Comparison of ENCODE assay signal across 26 mouse cellular contexts in genomic region chr4:123086381-123086780, GRCm38 (mm10). TPM values are rescaled to one million over a fixed set of nuclear protein-coding genes. Genes with fewer than 3 reads are reported as not detected.
A peak's percentile ranks its signal among the peaks of the same experiment; 100 is the strongest.
DNase-seq lines count a peak whose midpoint lies in the region; ATAC-seq and TF ChIP-seq lines count a peak whose summit lies in the region.
"Had no signal": no experiment of that assay in that cellular context is flagged by ENCODE, and none has a peak within 500 bp of the region (broad histone marks: within the 10 kb centered on the region; RNA-seq: fewer than 3 reads in every experiment).

No protein-coding gene starts in this region.

- H3K79me2 ChIP-seq in heart, adult 2 months (replicated peaks; ENCODE audit: control insufficient read depth, insufficient read depth, low read length) = no peaks in the 10 kb centered on the region

- no peak overlapping the region for H3K4me2 ChIP-seq in lung, embryonic 14.5 days
- H3K4me2 ChIP-seq: forebrain, embryonic 12.5 days; kidney, embryonic 15.5 days; midbrain, embryonic 15.5 days had no signal

- no peaks in the 10 kb centered on the region for H3K9me3 ChIP-seq in lung, embryonic 14.5 days (ENCODE audit: low read depth, low read length)
- H3K9me3 ChIP-seq: embryonic facial prominence, embryonic 10.5 days; forebrain, embryonic 12.5 days; kidney, embryonic 15.5 days; midbrain, embryonic 15.5 days had no signal

- no peaks in the 10 kb centered on the region for H3K27me3 ChIP-seq in heart, adult 2 months (ENCODE audit: control insufficient read depth, insufficient read depth, low read length)
- no peaks in the 10 kb centered on the region for H3K27me3 ChIP-seq in lung, embryonic 14.5 days (ENCODE audit: insufficient read depth, low read length)
- no peaks in the 10 kb centered on the region for H3K27me3 ChIP-seq in Patski
- H3K27me3 ChIP-seq: forebrain, embryonic 12.5 days; kidney, embryonic 15.5 days; midbrain, embryonic 15.5 days had no signal

- DNase-seq in heart, adult 2 months = no peak
- no peak for DNase-seq in heart, postnatal 4 days
- DNase-seq in lung, embryonic 14.5 days = no peak
- no peak for DNase-seq in lung, adult 18-20 months
- DNase-seq in Patski (ENCODE audit: low read depth, low spot score) = no peak
- DNase-seq in frontal cortex, postnatal 25 days (ENCODE audit: low spot score in 2 of 2) = no peak
- no peak for DNase-seq in right cerebral cortex, postnatal 10 days (ENCODE audit: low spot score in 2 of 2)
- DNase-seq: adrenal gland, postnatal 10 days; cerebellum, adult 9-10 months; gastrocnemius, postnatal 25 days; layer of hippocampus, postnatal 36 days; liver; lung, adult 2 months; lung, postnatal 36 days; right cerebral cortex, postnatal 4 days had no signal

- no peak overlapping the region for H3K9ac ChIP-seq in heart, adult 2 months (ENCODE audit: low read depth, low read length)
- no peak overlapping the region for H3K9ac ChIP-seq in lung, embryonic 14.5 days
- H3K9ac ChIP-seq: forebrain, embryonic 12.5 days; kidney, embryonic 15.5 days; midbrain, embryonic 15.5 days had no signal

- 90% methylated on average over 4 of the region's 4 CpGs for WGBS in heart, adult 2 months
- 81% methylated on average over 4 of the region's 4 CpGs for WGBS in lung, embryonic 14.5 days

- intact Hi-C loops in heart, adult 2 months (cut with DNase I) = no loop called here

- no peak for TF ChIP-seq EP300 in heart, adult 2 months (IDR thresholded peaks at IDR 0.05; ENCODE audit: insufficient read depth, low read depth, low read length)

- H3K4me3 ChIP-seq in heart, adult 2 months = no peak overlapping the region
- H3K4me3 ChIP-seq in lung, embryonic 14.5 days (ENCODE audit: low read depth, low read length) = no peak overlapping the region
- H3K4me3 ChIP-seq: embryonic facial prominence, embryonic 10.5 days; forebrain, embryonic 12.5 days; kidney, embryonic 15.5 days; midbrain, embryonic 15.5 days; myocyte had no signal

- peak; percentile 29 for TF ChIP-seq CTCF in heart, adult 2 months (IDR thresholded peaks at IDR 0.05)
- peak; percentile 21; the same call in 1 of the 2 replicates for TF ChIP-seq CTCF in lung, embryonic 14.5 days (IDR thresholded peaks at IDR 0.05; ENCODE audit: low read depth)
- peak; percentile 17 for TF ChIP-seq CTCF in Patski (IDR thresholded peaks at IDR 0.05)

- CTCF ChIA-PET in Patski (lab: Charles Lee) = no interaction called here

- no peaks in the 10 kb centered on the region for H3K4me1 ChIP-seq in heart, adult 2 months (ENCODE audit: control insufficient read depth, insufficient read depth, low read length)
- H3K4me1 ChIP-seq in lung, embryonic 14.5 days (ENCODE audit: insufficient read depth) = no peaks in the 10 kb centered on the region
- H3K4me1 ChIP-seq: kidney, embryonic 15.5 days; midbrain, embryonic 15.5 days had no signal

- no peak overlapping the region for H3K27ac ChIP-seq in heart, adult 2 months
- no peak overlapping the region for H3K27ac ChIP-seq in lung, embryonic 14.5 days (ENCODE audit: low read depth)
- H3K27ac ChIP-seq: embryonic facial prominence, embryonic 10.5 days; forebrain, embryonic 12.5 days; kidney, embryonic 15.5 days; midbrain, embryonic 15.5 days had no signal

- no peak for TF ChIP-seq POLR2A in heart, adult 2 months (IDR thresholded peaks at IDR 0.05; ENCODE audit: insufficient read depth, low read depth, low read length)

- H3K36me3 ChIP-seq in heart, adult 2 months (ENCODE audit: control insufficient read depth, insufficient read depth, low read length) = no peaks in the 10 kb centered on the region
- no peaks in the 10 kb centered on the region for H3K36me3 ChIP-seq in lung, embryonic 14.5 days (ENCODE audit: insufficient read depth)
- H3K36me3 ChIP-seq: embryonic facial prominence, embryonic 10.5 days; forebrain, embryonic 12.5 days; kidney, embryonic 15.5 days; midbrain, embryonic 15.5 days had no signal

- ATAC-seq in lung, embryonic 14.5 days (ENCODE audit: insufficient read depth) = no peak
- no peak for ATAC-seq in Patski
- ATAC-seq: activated CD4-positive, CD25-positive, alpha-beta regulatory T cell, adult 4 months; midbrain, embryonic 15.5 days had no signal

- POLR2A ChIA-PET in Patski (lab: Charles Lee) = no interaction called here

- in situ Hi-C loops in Patski (cut with MboI; ENCODE audit: low pct_unique_long_range_greater_than_20kb) = loop anchor here (5.0 to 25.0 kb wide), 2 partner anchors 174 to 1849 kb away; no protein-coding TSS in a partner anchor

RNA-seq across cellular contexts. Expression of gene Bmp8b, which starts 18.6 kb away (rescaled TPM):
- not detected for total RNA-seq in heart, adult 2 months (2021)
- polyA plus RNA-seq in heart, adult 2 months (2012; rRNA removed) = not detected in 2 replicates
- not detected for total RNA-seq in heart, postnatal 4 days (2021)
- 0.70 and 0.79 TPM in 2 replicates for polyA plus RNA-seq in lung, embryonic 14.5 days (2014; fragmentation: Nextera tagmentation; extraction: Ambion mirVana)
- polyA plus RNA-seq in Patski (2021) = 0.06 TPM
- total RNA-seq: adrenal gland, postnatal 10 days; common myeloid progenitor, adult 5-6 weeks; gastrocnemius, postnatal 25 days; neutrophil, adult 5-6 weeks had no signal
- polyA plus RNA-seq: hindbrain, embryonic 11.5 days had no signal

RNA-seq across cellular contexts. Expression of gene Oxct2b, which starts 29.7 kb away (rescaled TPM):
- total RNA-seq in heart, adult 2 months (2021) = not detected
- 0.10 and 0.12 TPM in 2 replicates for polyA plus RNA-seq in heart, adult 2 months (2012; rRNA removed)
- total RNA-seq in heart, postnatal 4 days (2021) = not detected
- not detected in 2 replicates for polyA plus RNA-seq in lung, embryonic 14.5 days (2014; fragmentation: Nextera tagmentation; extraction: Ambion mirVana)
- not detected for polyA plus RNA-seq in Patski (2021)
- total RNA-seq: adrenal gland, postnatal 10 days; common myeloid progenitor, adult 5-6 weeks; gastrocnemius, postnatal 25 days; layer of hippocampus, postnatal 36 days; megakaryocyte-erythroid progenitor cell, adult 5-6 weeks; neutrophil, adult 5-6 weeks had no signal
- polyA plus RNA-seq: activated CD4-positive, CD25-positive, alpha-beta regulatory T cell, adult 4 months; heart, embryonic 16.5 days; kidney, embryonic 15.5 days; lung, adult 2 months; myocyte had no signal

RNA-seq across cellular contexts. Expression of gene Ppie, which starts 53.4 kb away (rescaled TPM):
- 10 to 100 TPM; 23.6 to 23.8 TPM for total RNA-seq in heart, adult 2 months (2021)
- 14.4 and 18.7 TPM in 2 replicates for polyA plus RNA-seq in heart, adult 2 months (2012; rRNA removed)
- total RNA-seq in heart, postnatal 4 days (2021) = 10 to 100 TPM; 33.5 to 35.2 TPM
- polyA plus RNA-seq in lung, embryonic 14.5 days (2014; fragmentation: Nextera tagmentation; extraction: Ambion mirVana) = 109 and 110 TPM in 2 replicates
- polyA plus RNA-seq in Patski (2021) = 37.2 TPM
